Mouse (Mus musculus) retina, embryonic 14.5 days (tissue): ENCODE measurements around the gene Hcn1.

Experiments
- DNase-seq: peaks from one replicate; pipeline ENCODE4 v3.0.0-alpha.2; 2015; ENCODE audit warnings: low spot score

The Hcn1 gene

GRCm38 (mm10) chr13:118027868-118028267, 425.7 kb downstream of the Hcn1 start:
- DNase-seq, result no peak

GRCm38 (mm10) chr13:118028662-118029061, 426.5 kb downstream of the Hcn1 start:
- no peak for DNase-seq

DNA sequence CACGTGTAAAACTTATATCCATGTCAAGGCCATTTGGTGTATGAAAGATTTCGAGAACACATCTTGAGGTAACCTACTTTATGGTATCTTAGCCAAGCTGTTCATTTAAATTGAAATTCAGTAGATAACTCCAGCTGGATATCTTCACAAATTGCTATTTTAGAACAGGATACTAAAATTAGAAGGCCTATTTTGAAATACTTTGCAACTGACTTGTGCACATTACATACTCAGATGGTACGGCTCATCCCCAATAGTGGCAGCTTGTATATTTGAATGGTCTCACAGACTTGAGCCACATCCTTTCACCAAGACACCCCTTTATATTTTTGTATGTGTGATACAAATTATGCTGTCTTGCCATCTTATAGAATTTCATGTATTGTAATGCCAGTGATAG, 427.5 kb downstream of the Hcn1 start:
- DNase-seq, result no peak

DNA sequence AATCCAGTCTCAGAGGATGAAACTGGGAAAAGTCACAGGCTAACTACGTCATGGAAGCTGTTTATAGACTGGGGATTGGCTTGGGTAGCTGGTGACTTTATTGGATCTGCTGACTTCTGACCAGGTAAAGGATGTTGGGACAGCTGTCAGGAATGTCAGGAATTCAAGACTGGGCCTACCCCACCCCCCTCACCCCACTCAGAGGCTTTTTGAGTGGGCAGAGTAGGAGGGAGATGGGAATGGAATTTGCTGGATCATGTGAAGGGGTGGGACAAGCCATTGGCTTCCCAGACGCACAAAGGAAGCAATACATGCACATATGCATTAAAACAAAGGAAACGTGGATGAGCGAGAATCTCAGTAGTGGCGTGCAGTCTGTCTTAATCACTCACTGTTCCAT, 433.5 kb downstream of the Hcn1 start:
- no peak for DNase-seq
